Mouse (Mus musculus): ENCODE measurements at regions not wholly inside any gene's neighbourhood (a gene's known extent, or its start where the extent isn't known, plus 50 kb on each side); places are given as distances from the start of the nearest gene placed in this dataset.

GRCm38 (mm10) chr13:101824962-101825361, 56.9 kb upstream of the Pik3r1 start:
- no peak overlapping the region for H3K9ac ChIP-seq (ENCODE audit: low read depth, low read length)
- ATAC-seq (replicated peaks; ENCODE audit: insufficient number of reproducible peaks, low FRiP score, low TSS enrichment), result no peak
- WGBS (ENCODE audit: insufficient replicate concordance), result 75% methylated on average over 2 of the region's 2 CpGs
- no peak overlapping the region for H3K27ac ChIP-seq (ENCODE audit: low read depth, low read length)
- H3K4me3 ChIP-seq (ENCODE audit: low read depth, low read length), result no peak overlapping the region
- H3K36me3 ChIP-seq (ENCODE audit: control insufficient read depth, insufficient read depth, low read length), result no peaks in the 10 kb centered on the region
- H3K4me1 ChIP-seq (ENCODE audit: control insufficient read depth, insufficient read depth, low read length), result no peaks in the 10 kb centered on the region
- no peaks in the 10 kb centered on the region for H3K9me3 ChIP-seq (replicated peaks; ENCODE audit: control insufficient read depth, low read length)
- no peaks in the 10 kb centered on the region for H3K27me3 ChIP-seq (ENCODE audit: control insufficient read depth, insufficient read depth, low read length)
- no peak overlapping the region for H3K4me2 ChIP-seq

GRCm38 (mm10) chr13:101831872-101832629, 64.0 kb upstream of the Pik3r1 start:
- Histone ChIP-seq H3K9ac (ENCODE audit: low read depth, low read length) (no peak overlapping the region), H3K27ac (ENCODE audit: low read depth, low read length) (no peak overlapping the region), H3K36me3 (ENCODE audit: control insufficient read depth, insufficient read depth, low read length) (no peaks in the 10 kb centered on the region), H3K4me1 (ENCODE audit: control insufficient read depth, insufficient read depth, low read length) (no peaks in the 10 kb centered on the region), H3K4me3 (ENCODE audit: low read depth, low read length) (no peak overlapping the region), H3K4me2 (no peak overlapping the region), H3K9me3 (replicated peaks; ENCODE audit: control insufficient read depth, low read length) (no peaks in the 10 kb centered on the region), H3K27me3 (ENCODE audit: control insufficient read depth, insufficient read depth, low read length) (no peaks in the 10 kb centered on the region)
- no peak for ATAC-seq (replicated peaks; ENCODE audit: insufficient number of reproducible peaks, low FRiP score, low TSS enrichment)
- 65% methylated on average over 7 of the region's 7 CpGs for WGBS (ENCODE audit: insufficient replicate concordance)

- no peaks in the 10 kb centered on the region for H3K36me3 ChIP-seq (ENCODE audit: control insufficient read depth, insufficient read depth, low read length)
- H3K4me1 ChIP-seq (ENCODE audit: control insufficient read depth, insufficient read depth, low read length), result no peaks in the 10 kb centered on the region
- no peak overlapping the region for H3K4me2 ChIP-seq
- ATAC-seq (replicated peaks; ENCODE audit: insufficient number of reproducible peaks, low FRiP score, low TSS enrichment), result no peak
- H3K9me3 ChIP-seq (replicated peaks; ENCODE audit: control insufficient read depth, low read length), result no peaks in the 10 kb centered on the region
- H3K27me3 ChIP-seq (ENCODE audit: control insufficient read depth, insufficient read depth, low read length), result no peaks in the 10 kb centered on the region
- H3K4me3 ChIP-seq (ENCODE audit: low read depth, low read length), result no peak overlapping the region
- H3K27ac ChIP-seq (ENCODE audit: low read depth, low read length), result no peak overlapping the region
- 77% methylated on average over 4 of the region's 4 CpGs for WGBS (ENCODE audit: insufficient replicate concordance)
- no peak overlapping the region for H3K9ac ChIP-seq (ENCODE audit: low read depth, low read length)
Observed at GRCm38 (mm10) chr13:101834546-101834945, 66.5 kb upstream of the Pik3r1 start.

DNA sequence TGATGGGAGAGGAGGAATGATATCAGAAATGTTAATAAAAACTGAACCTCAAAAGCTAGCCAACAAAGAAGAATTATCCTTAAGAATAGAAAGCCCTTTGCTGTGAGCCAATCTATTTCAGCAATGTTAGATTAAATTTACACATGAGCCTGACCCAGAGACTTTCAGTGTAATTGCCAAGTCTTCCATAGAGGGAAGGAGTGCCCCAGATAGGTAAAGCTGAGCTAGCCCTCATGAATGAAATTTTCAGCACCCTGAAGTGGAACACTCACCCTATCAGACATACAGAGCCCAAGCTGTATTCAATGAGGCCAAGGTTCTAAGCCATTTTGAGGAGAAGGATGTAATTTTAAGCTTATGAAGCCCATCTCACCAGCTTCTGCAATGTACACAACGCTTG, 69.0 kb upstream of the Pik3r1 start:
- Histone ChIP-seq H3K4me3 (ENCODE audit: low read depth, low read length) (no peak overlapping the region), H3K4me1 (ENCODE audit: control insufficient read depth, insufficient read depth, low read length) (no peaks in the 10 kb centered on the region), H3K9ac (ENCODE audit: low read depth, low read length) (no peak overlapping the region), H3K27ac (ENCODE audit: low read depth, low read length) (no peak overlapping the region), H3K27me3 (ENCODE audit: control insufficient read depth, insufficient read depth, low read length) (no peaks in the 10 kb centered on the region), H3K36me3 (ENCODE audit: control insufficient read depth, insufficient read depth, low read length) (no peaks in the 10 kb centered on the region), H3K4me2 (no peak overlapping the region), H3K9me3 (replicated peaks; ENCODE audit: control insufficient read depth, low read length) (no peaks in the 10 kb centered on the region)
- 71% methylated on average over 1 of the region's 1 CpGs for WGBS (ENCODE audit: insufficient replicate concordance)
- ATAC-seq (replicated peaks; ENCODE audit: insufficient number of reproducible peaks, low FRiP score, low TSS enrichment), result no peak

DNA sequence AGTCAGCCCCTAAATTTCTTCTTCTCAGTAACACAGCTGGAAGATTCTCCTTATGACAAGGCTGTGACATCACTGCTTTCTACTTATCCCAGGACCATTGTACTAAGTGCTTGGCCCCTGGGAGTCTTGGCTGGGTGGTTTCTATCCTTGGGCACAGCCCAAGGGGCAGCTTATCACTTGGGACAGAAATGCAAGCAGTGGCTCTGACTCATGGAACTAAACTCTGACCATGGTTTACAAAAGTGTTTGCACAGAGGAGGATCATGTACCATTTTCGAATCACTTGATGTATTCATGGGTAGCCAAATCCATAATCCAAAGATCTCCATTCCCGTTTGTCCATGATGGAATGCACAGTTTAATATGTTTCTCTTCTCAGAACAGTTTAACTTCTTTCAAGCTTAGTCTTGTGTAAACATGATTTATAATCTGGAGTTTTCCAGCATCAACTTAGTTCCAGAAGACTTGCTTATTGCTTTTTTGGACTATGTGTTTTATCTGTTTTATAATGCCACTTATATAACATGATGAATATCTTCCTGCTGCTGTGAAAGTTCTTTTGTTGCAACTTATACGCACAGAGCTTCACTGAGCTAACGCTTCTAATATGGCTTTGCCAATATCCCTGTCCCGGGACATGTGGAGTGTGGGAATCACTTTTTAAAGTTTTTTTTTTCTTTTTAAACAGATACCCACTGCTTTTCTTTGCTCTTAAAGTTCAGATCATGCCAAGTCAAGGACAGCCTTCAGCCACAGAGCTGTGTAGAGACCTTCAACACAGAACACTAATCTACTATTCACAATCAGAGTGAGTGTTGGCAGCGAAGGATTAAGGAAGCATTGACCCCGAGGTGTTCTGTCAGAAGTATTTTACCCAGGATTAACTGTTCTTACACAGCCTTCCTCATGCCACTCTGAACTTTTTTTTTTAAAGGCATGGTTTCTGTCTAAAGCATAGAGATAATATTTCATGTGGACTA, 76.7 kb upstream of the Pik3r1 start:
- Histone ChIP-seq H3K27ac (ENCODE audit: low read depth, low read length) (no peak overlapping the region), H3K4me2 (no peak overlapping the region), H3K4me3 (ENCODE audit: low read depth, low read length) (no peak overlapping the region), H3K36me3 (ENCODE audit: control insufficient read depth, insufficient read depth, low read length) (no peaks in the 10 kb centered on the region), H3K9ac (ENCODE audit: low read depth, low read length) (no peak overlapping the region), H3K27me3 (ENCODE audit: control insufficient read depth, insufficient read depth, low read length) (peaks cover 3% of the 10 kb centered on the region; the same call in 1 of the 2 replicates), H3K9me3 (replicated peaks; ENCODE audit: control insufficient read depth, low read length) (no peaks in the 10 kb centered on the region), H3K4me1 (ENCODE audit: control insufficient read depth, insufficient read depth, low read length) (no peaks in the 10 kb centered on the region)
- ATAC-seq (replicated peaks; ENCODE audit: insufficient number of reproducible peaks, low FRiP score, low TSS enrichment), result no peak
- WGBS (ENCODE audit: insufficient replicate concordance), result 64% methylated on average over 7 of the region's 7 CpGs

GRCm38 (mm10) chr13:101846016-101846415, 78.0 kb upstream of the Pik3r1 start:
- H3K4me1 ChIP-seq (ENCODE audit: control insufficient read depth, insufficient read depth, low read length), result no peaks in the 10 kb centered on the region
- H3K27me3 ChIP-seq (ENCODE audit: control insufficient read depth, insufficient read depth, low read length), result peaks cover 3% of the 10 kb centered on the region; the same call in 1 of the 2 replicates
- no peak overlapping the region for H3K4me3 ChIP-seq (ENCODE audit: low read depth, low read length)
- H3K9me3 ChIP-seq (replicated peaks; ENCODE audit: control insufficient read depth, low read length), result no peaks in the 10 kb centered on the region
- ATAC-seq (replicated peaks; ENCODE audit: insufficient number of reproducible peaks, low FRiP score, low TSS enrichment), result no peak
- no peaks in the 10 kb centered on the region for H3K36me3 ChIP-seq (ENCODE audit: control insufficient read depth, insufficient read depth, low read length)
- H3K27ac ChIP-seq (ENCODE audit: low read depth, low read length), result no peak overlapping the region
- 68% methylated on average over 3 of the region's 3 CpGs for WGBS (ENCODE audit: insufficient replicate concordance)
- no peak overlapping the region for H3K4me2 ChIP-seq
- no peak overlapping the region for H3K9ac ChIP-seq (ENCODE audit: low read depth, low read length)

DNA sequence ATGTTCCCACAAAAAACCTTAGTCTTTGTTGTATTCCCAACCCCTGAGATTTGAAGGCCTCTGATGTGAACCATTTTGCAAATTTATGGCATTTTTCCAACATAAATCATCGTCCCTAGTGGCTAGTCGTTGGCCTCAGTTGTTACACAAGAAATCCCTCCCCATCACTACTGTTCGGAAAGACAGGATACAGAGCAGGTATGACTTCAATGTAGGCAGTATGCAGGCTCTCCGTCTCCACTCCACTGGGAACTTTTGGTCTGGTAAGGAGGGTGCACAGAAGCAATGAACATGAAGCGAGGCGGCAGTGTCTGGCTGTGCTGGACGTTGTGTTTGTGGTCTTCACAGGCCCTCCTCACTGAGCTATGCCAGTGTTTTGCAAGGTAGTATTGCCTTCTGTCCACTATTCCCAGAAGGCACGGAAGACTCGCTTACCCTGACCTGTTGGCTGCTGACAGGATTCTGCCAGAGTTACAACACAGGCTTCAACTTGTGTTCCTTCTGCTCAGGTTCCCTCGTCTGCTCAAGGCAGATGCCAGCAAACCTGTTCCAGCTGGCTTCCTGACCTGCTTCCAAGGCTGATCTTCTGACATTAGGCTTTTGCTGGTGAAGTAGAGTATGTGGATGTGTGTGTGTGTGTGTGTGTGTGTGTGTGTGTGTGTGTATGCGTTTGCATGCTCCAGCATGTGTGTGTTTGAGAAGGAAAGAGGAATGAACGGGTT, 80.0 kb upstream of the Pik3r1 start:
- WGBS (ENCODE audit: insufficient replicate concordance), result 73% methylated on average over 12 of the region's 12 CpGs
- Histone ChIP-seq H3K36me3 (ENCODE audit: control insufficient read depth, insufficient read depth, low read length) (no peaks in the 10 kb centered on the region), H3K27ac (ENCODE audit: low read depth, low read length) (no peak overlapping the region), H3K9ac (ENCODE audit: low read depth, low read length) (no peak overlapping the region), H3K27me3 (ENCODE audit: control insufficient read depth, insufficient read depth, low read length) (peaks cover 3% of the 10 kb centered on the region; the same call in 1 of the 2 replicates), H3K9me3 (replicated peaks; ENCODE audit: control insufficient read depth, low read length) (no peaks in the 10 kb centered on the region), H3K4me3 (ENCODE audit: low read depth, low read length) (no peak overlapping the region), H3K4me2 (no peak overlapping the region), H3K4me1 (ENCODE audit: control insufficient read depth, insufficient read depth, low read length) (no peaks in the 10 kb centered on the region)
- ATAC-seq (replicated peaks; ENCODE audit: insufficient number of reproducible peaks, low FRiP score, low TSS enrichment), result no peak

GRCm38 (mm10) chr13:101848601-101849147, 80.7 kb upstream of the Pik3r1 start:
- H3K4me3 ChIP-seq (ENCODE audit: low read depth, low read length), result no peak overlapping the region
- H3K27ac ChIP-seq (ENCODE audit: low read depth, low read length), result no peak overlapping the region
- H3K4me2 ChIP-seq, result no peak overlapping the region
- no peaks in the 10 kb centered on the region for H3K9me3 ChIP-seq (replicated peaks; ENCODE audit: control insufficient read depth, low read length)
- H3K9ac ChIP-seq (ENCODE audit: low read depth, low read length), result no peak overlapping the region
- no peak for ATAC-seq (replicated peaks; ENCODE audit: insufficient number of reproducible peaks, low FRiP score, low TSS enrichment)
- 61% methylated on average over 2 of the region's 2 CpGs for WGBS (ENCODE audit: insufficient replicate concordance)
- no peaks in the 10 kb centered on the region for H3K36me3 ChIP-seq (ENCODE audit: control insufficient read depth, insufficient read depth, low read length)
- H3K4me1 ChIP-seq (ENCODE audit: control insufficient read depth, insufficient read depth, low read length), result no peaks in the 10 kb centered on the region
- peaks cover 3% of the 10 kb centered on the region; the same call in 1 of the 2 replicates for H3K27me3 ChIP-seq (ENCODE audit: control insufficient read depth, insufficient read depth, low read length)
